Mouse (Mus musculus) small intestine, adult 2 months (tissue): Measurements from ENCODE around the gene Pdxk.

Experiments used
- CTCF ChIP-seq: fragments of 200-500 bp; IDR thresholded peaks from 2 replicates; pipeline ENCODE4 v1.5.1; 2012; ENCODE audit warnings: low read depth, mild to moderate bottlenecking, control low read depth, inconsistent platforms, low read length, moderate library complexity, mixed read lengths; ENCODE audit not compliant: insufficient replicate concordance, insufficient read length; ENCODE audit errors: extremely low read depth
- POLR2A ChIP-seq: fragments of 200-500 bp; IDR thresholded peaks from 2 replicates; pipeline ENCODE4 v1.6.1; 2012; ENCODE audit warnings: low read depth, mild to moderate bottlenecking, control low read depth, inconsistent platforms, low read length, moderate library complexity

DNA sequence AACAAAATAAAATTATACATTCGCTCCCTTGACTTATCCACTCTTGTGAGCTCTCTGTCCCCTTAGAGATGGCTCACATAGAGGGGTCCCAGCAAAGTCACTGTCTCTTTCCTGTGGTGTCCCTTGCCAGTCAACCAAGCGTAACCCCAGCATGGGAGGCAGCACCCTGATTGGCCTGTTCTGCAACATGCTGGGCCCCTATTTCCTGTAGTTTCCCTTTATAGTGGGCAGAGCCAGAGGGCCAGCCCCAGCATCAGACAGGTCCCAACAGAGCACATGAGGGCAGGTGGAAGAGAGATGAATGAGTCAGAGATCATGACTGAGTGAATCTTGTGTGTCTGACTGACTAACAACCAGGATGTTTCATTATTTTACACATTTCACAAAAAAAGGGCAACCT is 43.8 kb downstream of the Pdxk start:
- TF ChIP-seq CTCF (no peak), POLR2A (no peak)
